Mouse (Mus musculus) gastrocnemius, postnatal 4 days (tissue): ENCODE measurements at regions not wholly inside any gene's neighbourhood (a gene's known extent, or its start where the extent isn't known, plus 50 kb on each side); places are given as distances from the start of the nearest gene placed in this dataset.

ENCODE experiments used
- DNase-seq, 2 experiments: peaks; one replicate each; pipeline ENCODE4 v3.0.0; 2021 to 2022; ENCODE audit warnings: low spot score in 2 of 2, mixed read lengths in 2 of 2

- DNase-seq: no peak
Measured at GRCm38 (mm10) chr15:90021746-90022312, 180.2 kb upstream of the Syt10 start.

- DNase-seq: no peak
Measured at GRCm38 (mm10) chr15:90023164-90023563, 181.5 kb upstream of the Syt10 start.

GRCm38 (mm10) chr15:90034356-90034755 is 189.8 kb upstream of the Alg10b start:
- DNase-seq: no peak

GRCm38 (mm10) chr15:90045683-90046082 is 178.4 kb upstream of the Alg10b start:
- DNase-seq: no peak

- DNase-seq: no peak
Measured at GRCm38 (mm10) chr15:90062021-90062420, 162.1 kb upstream of the Alg10b start.

- no peak for DNase-seq
Measured at GRCm38 (mm10) chr15:90065768-90066167, 158.3 kb upstream of the Alg10b start.

GRCm38 (mm10) chr15:90072078-90072477 is 152.0 kb upstream of the Alg10b start:
- DNase-seq: peak in 1 of 2 experiments; percentile 23

- peak in 1 of 2 experiments; percentile 19 for DNase-seq
Measured at GRCm38 (mm10) chr15:90082175-90082951, 141.7 kb upstream of the Alg10b start.

- no peak for DNase-seq
Measured at GRCm38 (mm10) chr15:90109445-90109988, 114.6 kb upstream of the Alg10b start.

- no peak for DNase-seq
Measured at GRCm38 (mm10) chr15:90113611-90114010, 110.5 kb upstream of the Alg10b start.

- DNase-seq: no peak
Measured at GRCm38 (mm10) chr15:90119747-90120146, 104.4 kb upstream of the Alg10b start.

GRCm38 (mm10) chr15:90123999-90124398 is 100.1 kb upstream of the Alg10b start:
- no peak for DNase-seq

GRCm38 (mm10) chr15:90125146-90125545 is 99.0 kb upstream of the Alg10b start:
- no peak for DNase-seq

- peak in 1 of 2 experiments; percentile 13 for DNase-seq
Measured at GRCm38 (mm10) chr15:90131777-90132176, 92.3 kb upstream of the Alg10b start.

- no peak for DNase-seq
Measured at GRCm38 (mm10) chr15:90140966-90141365, 83.1 kb upstream of the Alg10b start.

- no peak for DNase-seq
Measured at GRCm38 (mm10) chr15:90148663-90149062, 75.4 kb upstream of the Alg10b start.

- DNase-seq: no peak
Measured at GRCm38 (mm10) chr15:90153821-90154560, 70.1 kb upstream of the Alg10b start.
